Mouse (Mus musculus) lung, postnatal 0 days (tissue): ENCODE measurements around the gene Ankrd16. TPM values are rescaled to one million over a fixed set of nuclear protein-coding genes. Genes with fewer than 3 reads are reported as not detected.

ENCODE experiments used
- ATAC-seq: fragments of 200-750 bp; cut with Nextera tagmentation; 2 replicates; pipeline ENCODE4 v1.8.0; 2017; ENCODE audit warnings: moderate library complexity
- DNase-seq: peaks from one replicate; pipeline ENCODE4 v3.0.0-alpha.2; 2016; ENCODE audit warnings: low spot score
- H3K27ac ChIP-seq: fragments of 300-500 bp; sonication (generic); 2 replicates; pipeline ENCODE4 v1.5.1; 2014; ENCODE audit warnings: antibody characterized with exemption, mild to moderate bottlenecking, low read length, mixed read lengths
- H3K27me3 ChIP-seq: fragments of 300-500 bp; sonication (generic); replicated peaks from 2 replicates; pipeline ENCODE4 v1.6.1; 2014; ENCODE audit warnings: low read length, mixed read lengths; ENCODE audit not compliant: insufficient read depth
- H3K36me3 ChIP-seq: fragments of 300-500 bp; sonication (generic); 2 replicates; pipeline ENCODE4 v1.6.1; 2014; ENCODE audit warnings: low read length, mixed read lengths; ENCODE audit not compliant: insufficient read depth
- H3K4me1 ChIP-seq: fragments of 300-500 bp; sonication (generic); 2 replicates; pipeline ENCODE4 v1.6.1; 2014; ENCODE audit warnings: antibody characterized with exemption, low read depth, low read length, mixed read lengths; ENCODE audit not compliant: insufficient read depth
- H3K4me2 ChIP-seq: fragments of 300-500 bp; sonication (generic); replicated peaks from 2 replicates; pipeline ENCODE4 v1.6.1; 2014; ENCODE audit warnings: low read depth, mild to moderate bottlenecking, low read length, moderate library complexity, mixed read lengths
- H3K4me3 ChIP-seq: fragments of 300-500 bp; sonication (generic); 2 replicates; pipeline ENCODE4 v1.5.1; 2014; ENCODE audit warnings: low read depth, low read length
- H3K9ac ChIP-seq: fragments of 300-500 bp; sonication (generic); replicated peaks from 2 replicates; pipeline ENCODE4 v1.6.1; 2014; ENCODE audit warnings: low read depth, mild to moderate bottlenecking
- H3K9me3 ChIP-seq: fragments of 300-500 bp; sonication (generic); 2 replicates; pipeline ENCODE4 v1.6.1; 2016; ENCODE audit warnings: low read length, mixed read lengths
- CTCF ChIP-seq: IDR thresholded peaks from 2 replicates; pipeline ENCODE4 v1.5.1; 2016; ENCODE audit warnings: antibody characterized with exemption, mild to moderate bottlenecking
- EP300 ChIP-seq: IDR thresholded peaks from 2 replicates; pipeline ENCODE4 v1.6.1; 2016; ENCODE audit warnings: antibody characterized with exemption, mild to moderate bottlenecking, control low read depth
- WGBS: fragments of 180-500 bp; shearing (Covaris S2); extraction: QIAGEN DNeasy Blood & Tissue Kit; methylation state at CpG from one replicate; pipeline ENCODE4 v1.1.7; 2014; 5-methylcytosine and 5-hydroxymethylcytosine counted together
- polyA plus RNA-seq: library from polyadenylated mRNA; unstranded; fragments of >200 nt; fragmentation: Nextera tagmentation; extraction: Ambion mirVana; gene quantifications from 2 replicates; pipeline ENCODE4 v1.2.1, GENCODE M21; 2015

The Ankrd16 gene
- 25.4 and 30.3 TPM in 2 replicates for polyA plus RNA-seq

DNA sequence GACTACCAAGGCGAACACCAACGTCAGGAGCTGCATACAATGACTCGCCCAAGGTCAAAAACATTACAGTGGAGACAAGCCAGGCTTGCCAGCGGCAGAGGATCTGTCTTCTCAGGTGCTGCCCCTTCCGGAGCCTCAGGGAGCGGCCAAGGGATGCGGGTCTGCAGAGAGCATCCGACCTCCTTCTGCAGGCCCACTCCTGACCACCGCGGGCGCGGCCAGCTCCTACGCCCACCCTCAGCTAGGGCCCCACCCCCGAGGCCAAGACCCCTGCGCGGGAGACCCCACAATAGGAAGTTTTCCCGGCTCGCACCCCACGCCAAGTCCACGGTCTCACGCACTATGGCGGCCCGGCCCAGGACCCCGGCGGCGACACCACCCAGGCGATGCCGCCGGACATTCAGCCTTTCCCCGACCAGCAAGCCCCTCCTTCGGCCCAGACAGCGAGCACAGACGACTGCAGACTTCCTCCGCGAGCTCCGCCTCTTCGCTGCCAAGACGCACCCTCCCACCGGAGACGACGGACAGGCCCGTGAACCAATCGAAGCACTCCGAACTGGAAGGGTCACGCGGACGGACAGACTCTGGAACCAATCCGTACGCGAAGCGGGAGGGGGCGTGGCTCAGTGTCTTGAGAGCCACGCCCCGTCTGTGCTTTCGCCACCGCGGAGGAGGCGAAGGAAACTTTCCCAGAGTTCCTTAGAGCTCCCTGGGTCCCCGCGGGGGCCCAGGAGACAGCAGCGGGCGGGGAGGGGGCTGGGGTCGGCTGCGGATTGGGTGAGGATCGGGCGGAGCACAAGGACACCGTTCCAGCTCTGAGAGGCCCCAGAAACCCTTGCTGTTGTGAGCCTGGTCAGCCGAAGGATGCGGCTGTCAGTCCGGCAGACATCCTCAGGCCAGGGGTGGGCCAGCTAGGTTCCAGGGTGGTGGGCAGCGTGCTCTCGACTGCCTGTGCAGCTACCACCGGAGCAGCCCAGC, at the start of gene Ankrd16, which contains the start of gene Fbh1:
Gene Ankrd16 (plus strand): TSS at position 786 of the 978 bp plus-strand sequence.
Gene Fbh1 (minus strand): TSS at position 492 of the 978 bp plus-strand sequence.
- Histone ChIP-seq H3K4me2 (peak within 1 kb of the TSS; percentile 86), H3K27me3 (no peaks in the 10 kb centered on the region), H3K9ac (peak within 1 kb of the TSS; percentile 64), H3K4me3 (peak within 1 kb of the TSS; percentile 76), H3K9me3 (no peaks in the 10 kb centered on the region), H3K4me1 (peaks cover 5% of the 10 kb centered on the region; the same call in 1 of the 2 replicates), H3K27ac (peak within 1 kb of the TSS; percentile 93), H3K36me3 (0 out of 2 replicates have a peak, but pooled peaks cover 1% of the 10 kb centered on the region)
- TF ChIP-seq EP300 = 0 out of 2 replicates have a peak, but pooled peaks have one; percentile 12
- peak; percentile 17; the same call in 1 of the 2 replicates for TF ChIP-seq CTCF
- DNase-seq (peak; percentile 99), ATAC-seq (peak; percentile 95)
- WGBS = 2% methylated on average over 70 of the region's 73 CpGs

- Histone ChIP-seq H3K4me2 (no peak overlapping the region), H3K4me1 (no peaks in the 10 kb centered on the region), H3K9me3 (no peaks in the 10 kb centered on the region), H3K4me3 (no peak overlapping the region), H3K9ac (no peak overlapping the region), H3K27ac (no peak overlapping the region), H3K27me3 (no peaks in the 10 kb centered on the region), H3K36me3 (no peaks in the 10 kb centered on the region)
- 55% methylated on average over 3 of the region's 3 CpGs for WGBS
- no peak for DNase-seq
- TF ChIP-seq CTCF (no peak), EP300 (no peak)
- no peak for ATAC-seq
Measured at GRCm38 (mm10) chr2:11729091-11729490, 48.6 kb upstream of the Ankrd16 start.

- Histone ChIP-seq H3K27me3 (no peaks in the 10 kb centered on the region), H3K4me1 (no peaks in the 10 kb centered on the region), H3K27ac (no peak overlapping the region), H3K9me3 (no peaks in the 10 kb centered on the region), H3K4me3 (no peak overlapping the region), H3K36me3 (no peaks in the 10 kb centered on the region), H3K9ac (no peak overlapping the region), H3K4me2 (no peak overlapping the region)
- DNase-seq (no peak), ATAC-seq (no peak)
- 61% methylated on average over 5 of the region's 5 CpGs for WGBS
- TF ChIP-seq EP300 (no peak), CTCF (no peak)
Measured at GRCm38 (mm10) chr2:11732978-11733377, 44.7 kb upstream of the Ankrd16 start.

GRCm38 (mm10) chr2:11735853-11736252, 41.8 kb upstream of the Ankrd16 start:
- Histone ChIP-seq H3K4me1 (no peaks in the 10 kb centered on the region), H3K4me2 (no peak overlapping the region), H3K27ac (no peak overlapping the region), H3K4me3 (no peak overlapping the region), H3K9me3 (no peaks in the 10 kb centered on the region), H3K36me3 (no peaks in the 10 kb centered on the region), H3K27me3 (no peaks in the 10 kb centered on the region), H3K9ac (no peak overlapping the region)
- DNase-seq (no peak), ATAC-seq (no peak)
- no peak for TF ChIP-seq EP300
- no peak for TF ChIP-seq CTCF
- WGBS = 86% methylated on average over 6 of the region's 6 CpGs

- ATAC-seq (no peak), DNase-seq (no peak)
- H3K27ac ChIP-seq = no peak overlapping the region
- TF ChIP-seq CTCF (no peak), EP300 (no peak)
- 89% methylated on average over 3 of the region's 3 CpGs for WGBS
- H3K36me3 ChIP-seq = peaks cover 17% of the 10 kb centered on the region
- no peaks in the 10 kb centered on the region for H3K4me1 ChIP-seq
- no peaks in the 10 kb centered on the region for H3K27me3 ChIP-seq
- H3K9ac ChIP-seq = no peak overlapping the region
- H3K4me3 ChIP-seq = no peak overlapping the region
- H3K9me3 ChIP-seq = no peaks in the 10 kb centered on the region
- no peak overlapping the region for H3K4me2 ChIP-seq
Measured at GRCm38 (mm10) chr2:11738794-11739193, 38.9 kb upstream of the Ankrd16 start.

GRCm38 (mm10) chr2:11739516-11740051, 38.1 kb upstream of the Ankrd16 start:
- Histone ChIP-seq H3K27me3 (no peaks in the 10 kb centered on the region), H3K9me3 (no peaks in the 10 kb centered on the region), H3K9ac (no peak overlapping the region), H3K27ac (no peak overlapping the region), H3K4me2 (no peak overlapping the region), H3K4me1 (no peaks in the 10 kb centered on the region), H3K36me3 (peaks cover 19% of the 10 kb centered on the region), H3K4me3 (no peak overlapping the region)
- DNase-seq = peak; percentile 57
- ATAC-seq = peak; percentile 21
- 90% methylated on average over 4 of the region's 4 CpGs for WGBS
- TF ChIP-seq CTCF (no peak), EP300 (no peak)
